Mouse (Mus musculus): ENCODE results near the gene Frem2. TPM values are rescaled to one million over a fixed set of nuclear protein-coding genes. Genes with fewer than 3 reads are reported as not detected.

Gene Frem2
- polyA plus RNA-seq, 1 experiment from 2014 or later, result 0.06 TPM

- TF ChIP-seq EP300 (IDR thresholded peaks at IDR 0.05; ENCODE audit: low read depth), result no peak
- TF ChIP-seq CTCF (IDR thresholded peaks at IDR 0.05; ENCODE audit: low read depth), result no peak
- DNase-seq, result no peak
- Histone ChIP-seq H3K36me3 (replicated peaks; ENCODE audit: insufficient read depth, low read length) (no peaks in the 10 kb centered on the region), H3K9ac (replicated peaks) (no peak overlapping the region), H3K4me3 (ENCODE audit: low read depth, low read length) (no peak overlapping the region), H3K27me3 (ENCODE audit: insufficient read depth, low read length) (peaks cover 28% of the 10 kb centered on the region), H3K9me3 (ENCODE audit: low read length) (no peaks in the 10 kb centered on the region), H3K4me1 (ENCODE audit: insufficient read depth) (peaks cover 6% of the 10 kb centered on the region; the same call in 1 of the 2 replicates), H3K4me2 (ENCODE audit: low read depth, low read length) (no peak overlapping the region), H3K27ac (ENCODE audit: low read depth) (no peak overlapping the region)
- WGBS (ENCODE audit: insufficient replicate concordance), result 76% methylated on average over 13 of the region's 13 CpGs
- no peak for ATAC-seq
These were observed 1.8 kb downstream of the Frem2 start for GRCm38 (mm10) chr3:53655343-53655742.

DNA sequence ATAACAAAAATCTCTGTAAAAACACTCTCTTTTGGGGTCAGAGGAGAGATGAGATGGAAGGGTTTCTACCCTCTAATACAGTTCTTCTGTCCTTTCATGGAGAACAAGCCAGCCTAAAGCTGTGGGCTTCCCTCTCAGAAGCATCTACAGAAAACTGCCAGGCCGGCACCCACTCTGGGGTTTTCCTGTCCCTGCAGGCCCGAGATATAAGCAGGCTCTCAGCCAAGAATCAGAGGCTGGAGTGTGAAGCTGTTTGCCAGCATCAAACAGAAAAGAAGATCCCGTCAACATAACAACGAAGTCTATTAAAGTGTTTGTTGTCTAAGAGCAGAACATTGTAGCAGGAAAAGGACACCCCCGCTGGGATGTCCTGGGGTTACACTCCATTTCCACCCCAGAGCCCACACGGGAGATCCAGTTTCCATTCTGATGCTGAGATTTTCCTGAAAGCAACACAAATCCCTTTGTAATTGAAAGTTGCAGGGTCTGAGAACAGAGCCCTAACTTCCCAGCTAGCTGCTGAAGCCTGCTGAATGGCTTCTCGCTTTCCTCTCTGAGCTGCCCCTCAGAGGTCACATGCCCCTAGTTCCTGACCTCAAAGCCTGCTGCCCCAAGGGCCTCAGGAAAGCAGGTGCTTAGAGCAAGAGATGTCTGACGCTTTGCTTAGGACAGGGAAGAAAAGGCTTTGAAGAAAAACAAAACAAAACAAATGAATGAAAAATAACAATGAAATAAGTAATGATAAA, 7.0 kb downstream of the Frem2 start:
- DNase-seq (no peak), ATAC-seq (no peak)
- H3K27ac ChIP-seq (ENCODE audit: low read depth), result no peak overlapping the region
- no peaks in the 10 kb centered on the region for H3K4me1 ChIP-seq (ENCODE audit: insufficient read depth)
- no peaks in the 10 kb centered on the region for H3K9me3 ChIP-seq (ENCODE audit: low read length)
- 21% methylated on average over 8 of the region's 8 CpGs for WGBS (ENCODE audit: insufficient replicate concordance)
- H3K36me3 ChIP-seq (replicated peaks; ENCODE audit: insufficient read depth, low read length), result no peaks in the 10 kb centered on the region
- peaks cover 2% of the 10 kb centered on the region; the same call in 1 of the 2 replicates for H3K27me3 ChIP-seq (ENCODE audit: insufficient read depth, low read length)
- no peak overlapping the region for H3K9ac ChIP-seq (replicated peaks)
- H3K4me3 ChIP-seq (ENCODE audit: low read depth, low read length), result no peak overlapping the region
- H3K4me2 ChIP-seq (ENCODE audit: low read depth, low read length), result no peak overlapping the region
- TF ChIP-seq CTCF (IDR thresholded peaks at IDR 0.05; ENCODE audit: low read depth), result no peak
- TF ChIP-seq EP300 (IDR thresholded peaks at IDR 0.05; ENCODE audit: low read depth), result no peak

DNA sequence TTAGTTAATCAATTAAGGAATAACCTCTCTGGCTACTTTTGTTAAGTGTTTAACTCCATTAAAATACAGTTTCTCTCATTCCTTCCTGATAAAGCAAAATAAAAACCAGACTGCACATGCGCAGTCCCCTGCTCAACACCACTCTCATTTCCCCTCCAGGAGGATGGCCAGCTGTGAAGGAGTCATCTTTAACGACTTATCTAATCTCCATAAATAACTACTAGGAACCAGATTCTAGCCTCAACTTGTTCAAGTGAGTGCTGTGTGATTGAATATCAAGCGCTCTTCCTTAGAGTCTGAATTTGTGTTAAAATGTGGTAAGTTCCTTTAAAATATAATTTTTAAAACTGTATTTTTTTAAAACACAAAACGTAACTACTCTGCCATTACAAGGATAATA, 7.7 kb downstream of the Frem2 start:
- no peaks in the 10 kb centered on the region for H3K4me1 ChIP-seq (ENCODE audit: insufficient read depth)
- H3K9ac ChIP-seq (replicated peaks), result no peak overlapping the region
- no peaks in the 10 kb centered on the region for H3K27me3 ChIP-seq (ENCODE audit: insufficient read depth, low read length)
- no peak for ATAC-seq
- no peaks in the 10 kb centered on the region for H3K36me3 ChIP-seq (replicated peaks; ENCODE audit: insufficient read depth, low read length)
- TF ChIP-seq EP300 (IDR thresholded peaks at IDR 0.05; ENCODE audit: low read depth) (no peak), CTCF (IDR thresholded peaks at IDR 0.05; ENCODE audit: low read depth) (no peak)
- no peak overlapping the region for H3K4me3 ChIP-seq (ENCODE audit: low read depth, low read length)
- no peaks in the 10 kb centered on the region for H3K9me3 ChIP-seq (ENCODE audit: low read length)
- no peak overlapping the region for H3K4me2 ChIP-seq (ENCODE audit: low read depth, low read length)
- WGBS (ENCODE audit: insufficient replicate concordance), result 61% methylated on average over 4 of the region's 4 CpGs
- H3K27ac ChIP-seq (ENCODE audit: low read depth), result no peak overlapping the region
- DNase-seq, result no peak

GRCm38 (mm10) chr3:53648902-53649301, 8.3 kb downstream of the Frem2 start:
- TF ChIP-seq EP300 (IDR thresholded peaks at IDR 0.05; ENCODE audit: low read depth) (no peak), CTCF (IDR thresholded peaks at IDR 0.05; ENCODE audit: low read depth) (no peak)
- H3K4me3 ChIP-seq (ENCODE audit: low read depth, low read length), result no peak overlapping the region
- no peaks in the 10 kb centered on the region for H3K9me3 ChIP-seq (ENCODE audit: low read length)
- WGBS (ENCODE audit: insufficient replicate concordance), result 76% methylated on average over 4 of the region's 4 CpGs
- H3K27ac ChIP-seq (ENCODE audit: low read depth), result no peak overlapping the region
- H3K4me1 ChIP-seq (ENCODE audit: insufficient read depth), result no peaks in the 10 kb centered on the region
- H3K4me2 ChIP-seq (ENCODE audit: low read depth, low read length), result no peak overlapping the region
- no peak overlapping the region for H3K9ac ChIP-seq (replicated peaks)
- ATAC-seq (no peak), DNase-seq (no peak)
- no peaks in the 10 kb centered on the region for H3K27me3 ChIP-seq (ENCODE audit: insufficient read depth, low read length)
- H3K36me3 ChIP-seq (replicated peaks; ENCODE audit: insufficient read depth, low read length), result no peaks in the 10 kb centered on the region

- ATAC-seq, result no peak
- H3K9ac ChIP-seq (replicated peaks), result no peak overlapping the region
- 45% methylated on average over 3 of the region's 3 CpGs for WGBS (ENCODE audit: insufficient replicate concordance)
- no peak overlapping the region for H3K27ac ChIP-seq (ENCODE audit: low read depth)
- H3K36me3 ChIP-seq (replicated peaks; ENCODE audit: insufficient read depth, low read length), result no peaks in the 10 kb centered on the region
- no peaks in the 10 kb centered on the region for H3K27me3 ChIP-seq (ENCODE audit: insufficient read depth, low read length)
- no peak overlapping the region for H3K4me2 ChIP-seq (ENCODE audit: low read depth, low read length)
- DNase-seq, result no peak
- no peaks in the 10 kb centered on the region for H3K4me1 ChIP-seq (ENCODE audit: insufficient read depth)
- no peak for TF ChIP-seq CTCF (IDR thresholded peaks at IDR 0.05; ENCODE audit: low read depth)
- no peak for TF ChIP-seq EP300 (IDR thresholded peaks at IDR 0.05; ENCODE audit: low read depth)
- no peaks in the 10 kb centered on the region for H3K9me3 ChIP-seq (ENCODE audit: low read length)
- no peak overlapping the region for H3K4me3 ChIP-seq (ENCODE audit: low read depth, low read length)
These were observed 21.2 kb downstream of the Frem2 start for GRCm38 (mm10) chr3:53635948-53636347.

DNA sequence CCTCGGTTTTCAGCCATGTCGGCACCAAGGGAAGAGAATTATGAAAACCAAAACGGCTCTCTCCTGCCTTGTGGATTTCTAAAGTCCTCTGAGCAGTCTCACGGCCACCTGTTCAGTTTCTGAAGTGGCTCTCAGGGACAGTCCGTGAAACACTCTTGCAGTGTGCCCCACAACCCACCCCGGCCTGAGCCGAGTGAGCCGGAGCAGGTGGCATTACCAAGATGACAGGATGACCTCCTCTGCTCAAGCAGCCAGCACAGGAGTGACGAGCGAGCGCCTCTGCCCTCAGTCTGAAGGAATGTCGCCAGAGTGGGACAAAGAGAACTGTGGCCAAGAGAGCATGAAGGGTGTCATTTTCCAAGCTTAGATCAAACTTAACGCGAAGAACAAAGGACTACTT, 26.0 kb downstream of the Frem2 start:
- no peak overlapping the region for H3K27ac ChIP-seq (ENCODE audit: low read depth)
- ATAC-seq (no peak), DNase-seq (no peak)
- WGBS (ENCODE audit: insufficient replicate concordance), result 78% methylated on average over 14 of the region's 14 CpGs
- H3K27me3 ChIP-seq (ENCODE audit: insufficient read depth, low read length), result no peaks in the 10 kb centered on the region
- no peaks in the 10 kb centered on the region for H3K4me1 ChIP-seq (ENCODE audit: insufficient read depth)
- no peak overlapping the region for H3K4me2 ChIP-seq (ENCODE audit: low read depth, low read length)
- H3K4me3 ChIP-seq (ENCODE audit: low read depth, low read length), result no peak overlapping the region
- no peak for TF ChIP-seq EP300 (IDR thresholded peaks at IDR 0.05; ENCODE audit: low read depth)
- no peak for TF ChIP-seq CTCF (IDR thresholded peaks at IDR 0.05; ENCODE audit: low read depth)
- no peaks in the 10 kb centered on the region for H3K36me3 ChIP-seq (replicated peaks; ENCODE audit: insufficient read depth, low read length)
- H3K9me3 ChIP-seq (ENCODE audit: low read length), result no peaks in the 10 kb centered on the region
- no peak overlapping the region for H3K9ac ChIP-seq (replicated peaks)

Data from liver, postnatal 0 days (tissue).